Mouse (Mus musculus) embryo, embryonic 10.5 days (tissue): ENCODE results near the gene Chrna10.
A peak's percentile ranks its signal among the peaks of the same experiment; 100 is the strongest.

Experiments
- DNase-seq: peaks from one replicate; pipeline ENCODE4 v3.0.0-alpha.2; 2015; ENCODE audit warnings: low spot score

The Chrna10 gene

DNA sequence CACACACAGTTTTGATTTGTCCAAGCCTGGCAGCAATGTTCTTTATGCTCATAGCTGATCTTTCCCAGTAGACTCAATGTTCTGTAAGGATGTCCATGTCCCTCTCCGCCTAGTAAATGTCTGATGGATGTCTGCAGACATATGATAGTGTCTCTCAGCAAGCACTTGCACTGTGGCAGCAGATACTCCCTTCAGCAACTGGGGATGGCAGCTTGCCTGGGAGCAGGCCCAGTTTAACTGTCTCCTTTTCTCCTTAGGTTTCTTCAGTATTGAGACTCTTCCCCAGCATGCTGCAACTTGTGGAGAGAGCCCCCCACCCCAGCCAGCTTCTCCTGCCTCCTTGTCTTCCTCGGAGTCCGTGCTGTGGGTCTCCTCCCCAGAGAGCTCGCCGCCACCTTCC is 34.8 kb downstream of the Chrna10 start:
- no peak for DNase-seq

DNA sequence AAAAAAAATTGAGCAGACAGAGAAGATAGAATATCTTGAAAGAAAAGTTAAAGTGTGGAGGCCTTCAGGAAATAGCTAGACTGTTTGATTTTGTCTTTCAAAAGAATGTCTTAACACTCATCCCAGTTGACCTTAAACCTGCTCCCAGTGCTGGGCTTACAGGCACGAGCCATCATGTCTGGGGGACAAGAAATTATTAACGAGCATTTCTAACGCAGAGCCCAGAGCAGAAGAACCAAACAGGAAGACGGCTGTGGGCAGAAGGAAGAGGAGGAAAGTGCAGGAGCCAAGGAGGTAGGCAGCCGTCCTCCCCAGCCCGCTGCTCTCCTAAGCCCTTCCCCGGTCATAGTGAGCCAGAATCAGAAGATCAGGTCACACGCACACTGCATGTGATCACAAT is 36.3 kb downstream of the Chrna10 start:
- DNase-seq = no peak

DNA sequence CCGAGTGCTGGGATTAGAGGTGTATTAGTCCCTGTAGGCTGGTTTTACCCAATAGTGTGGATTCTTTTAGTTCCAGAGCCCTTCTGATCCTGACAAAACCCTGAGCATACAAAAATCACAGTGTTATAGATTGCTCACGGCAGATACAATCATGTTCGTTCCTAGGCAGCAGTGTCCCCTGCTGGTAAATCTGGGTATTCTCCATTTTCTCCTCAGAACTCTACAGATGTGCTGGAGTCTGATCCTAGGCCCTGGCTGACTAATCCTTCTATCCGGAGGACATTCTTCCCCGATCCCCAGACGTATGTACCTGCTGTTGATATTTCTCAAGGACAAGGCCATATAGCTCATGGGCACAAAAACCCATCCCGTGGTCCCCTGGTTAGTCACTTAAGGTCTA is 38.1 kb downstream of the Chrna10 start:
- DNase-seq = peak; percentile 58

DNA sequence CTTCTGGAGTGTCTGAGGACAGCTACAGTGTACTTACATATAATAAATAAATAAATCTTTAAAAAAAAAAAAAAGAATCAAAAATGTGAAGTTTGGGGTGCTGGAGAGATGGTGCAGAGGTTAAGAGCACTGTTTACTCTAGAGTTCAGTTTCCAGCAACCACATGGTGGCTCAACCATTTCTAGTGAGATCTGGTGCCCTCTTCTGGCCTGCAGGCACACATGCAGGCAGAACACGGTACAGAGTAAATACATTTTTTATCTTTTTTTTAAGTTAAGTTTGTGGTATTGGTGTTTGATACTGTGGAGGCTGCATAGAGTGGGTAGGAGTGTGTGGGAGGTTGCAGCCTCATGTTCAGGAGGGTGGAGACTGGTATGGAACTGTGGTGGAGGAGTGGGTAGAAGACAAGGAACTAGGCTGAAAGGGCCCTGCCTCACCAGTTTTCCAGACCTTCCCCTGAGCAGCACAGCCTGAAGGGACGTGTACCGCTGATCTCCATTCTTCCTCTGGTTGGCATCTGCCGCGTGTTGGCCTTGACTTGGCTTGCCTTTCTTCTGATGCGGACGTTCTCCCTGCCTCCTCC is 39.8 kb downstream of the Chrna10 start:
- DNase-seq = peak; percentile 44

DNA sequence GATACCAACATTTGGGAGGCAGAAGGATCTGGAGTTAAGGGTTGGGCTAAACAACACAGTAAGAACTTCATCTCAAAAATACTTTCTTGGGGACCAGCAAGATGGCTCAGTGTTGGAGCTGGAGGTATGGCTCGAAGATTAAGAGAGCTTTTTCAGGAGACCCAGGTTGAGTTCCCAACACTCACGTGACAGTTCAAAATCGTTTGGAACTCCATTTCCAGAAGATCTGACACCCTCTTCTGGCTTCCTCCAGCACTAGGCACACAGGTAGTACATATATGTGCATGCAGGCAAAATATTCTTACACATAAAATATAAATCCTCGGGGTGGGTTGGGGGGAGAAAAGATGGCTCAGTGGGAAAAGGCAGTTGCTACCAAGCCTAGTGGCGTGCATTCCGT is 50.3 kb downstream of the Chrna10 start:
- no peak for DNase-seq

DNA sequence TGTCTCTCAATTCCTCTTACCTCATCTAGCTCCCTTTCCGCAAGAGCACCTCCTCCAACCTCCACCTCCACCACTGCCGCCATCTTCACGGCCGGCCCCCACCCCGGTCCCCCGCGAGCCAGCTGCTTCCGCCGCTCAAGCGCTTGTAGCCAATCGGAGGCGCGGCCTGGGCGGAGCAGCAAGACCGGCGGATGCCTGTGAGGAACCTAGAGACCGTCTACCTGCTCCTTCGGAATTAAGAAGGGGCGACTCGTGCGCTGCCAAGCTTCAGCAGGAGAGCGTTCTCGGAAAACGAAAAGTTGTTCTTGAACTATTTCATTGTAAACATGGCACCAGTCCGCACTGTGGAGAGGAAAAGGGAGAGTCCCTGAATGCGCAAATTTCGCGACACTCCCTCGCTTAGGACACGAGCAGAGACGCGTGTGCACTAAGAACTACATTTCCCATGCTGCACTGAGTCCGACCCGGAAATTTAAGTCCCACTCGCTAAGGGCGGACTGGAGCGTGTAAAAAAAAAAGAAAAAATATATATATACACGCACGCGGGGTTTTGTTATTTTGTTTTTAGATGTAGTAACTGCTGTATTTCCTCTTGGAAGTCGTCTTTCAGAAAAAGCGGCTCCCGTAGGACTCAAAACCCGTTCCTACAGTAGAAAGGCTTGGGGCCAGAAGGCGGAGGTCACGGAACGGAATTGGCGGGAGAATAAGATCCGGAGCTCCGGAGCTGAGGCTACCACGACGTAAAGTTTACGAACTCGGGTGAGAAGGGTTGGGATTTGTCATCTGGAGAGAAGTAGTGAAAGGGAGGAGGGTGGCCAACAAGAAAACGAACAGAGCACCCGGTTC is 51.4 kb downstream of the Chrna10 start, which contains the start of the genes Rnf121, Xndc1 and Xntrpc:
TSS of gene Rnf121 (minus strand) at position 424 of the 846 bp plus-strand sequence.
TSS of gene Xndc1 (plus strand) at position 466 of the 846 bp plus-strand sequence.
TSS of gene Xntrpc (plus strand) at position 668 of the 846 bp plus-strand sequence.
- DNase-seq = peak; percentile 95

DNA sequence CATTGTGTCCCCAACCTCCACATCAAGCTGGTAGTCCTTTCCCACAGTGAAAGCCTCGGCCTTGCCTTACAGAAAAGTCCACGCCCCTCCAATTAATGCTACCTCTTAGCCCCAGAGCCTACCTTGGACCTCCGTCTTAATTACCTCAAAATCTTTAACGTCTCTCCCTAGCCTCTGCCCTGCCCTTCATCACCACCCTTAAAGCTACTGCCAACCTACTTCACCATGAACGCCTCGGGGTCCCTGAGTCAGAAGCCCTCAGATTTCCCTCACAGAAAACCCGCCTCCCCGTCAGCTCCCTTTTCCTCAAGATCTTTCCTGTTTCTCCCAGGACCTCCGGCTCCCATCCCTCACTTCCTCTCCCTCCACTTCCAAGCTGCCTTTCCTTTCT is 52.0 kb downstream of the Chrna10 start:
- DNase-seq = no peak

DNA sequence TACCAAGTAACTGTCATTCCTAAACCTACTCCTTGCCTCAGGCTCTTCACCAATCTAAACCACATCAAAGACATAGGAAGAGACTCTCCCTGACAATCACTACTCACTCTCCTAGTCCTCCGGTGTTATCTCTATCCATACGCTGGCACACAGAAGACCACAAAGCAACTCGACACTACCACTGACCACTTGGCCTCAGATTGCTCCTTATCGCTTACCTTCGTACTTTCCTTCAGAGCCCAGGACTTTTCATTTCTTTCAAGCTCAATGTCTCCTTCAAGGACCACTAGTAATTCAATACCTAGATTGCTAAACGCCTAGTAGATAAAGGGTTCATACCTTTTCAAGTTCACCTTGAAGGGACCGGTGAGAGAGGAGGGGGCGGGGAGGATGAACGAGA is 52.7 kb downstream of the Chrna10 start:
- DNase-seq = no peak

DNA sequence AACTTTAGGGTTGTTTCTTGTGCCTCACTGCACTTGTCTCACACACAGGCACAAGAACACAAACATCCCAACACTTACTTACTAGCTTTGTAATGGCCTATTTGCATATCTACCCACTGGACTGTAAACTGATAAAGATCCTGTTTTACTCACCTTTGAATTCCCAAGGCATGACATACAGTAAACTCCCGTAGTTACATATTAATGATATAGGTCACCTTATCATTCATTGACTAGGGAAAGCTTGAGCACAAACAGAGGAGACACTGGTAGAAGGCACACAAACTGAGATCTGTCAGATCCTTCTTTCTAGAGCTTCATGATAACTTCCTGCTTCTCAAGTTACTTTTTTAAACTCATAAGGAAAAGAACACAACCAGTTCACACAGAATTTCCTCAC is 54.4 kb downstream of the Chrna10 start:
- DNase-seq = no peak

DNA sequence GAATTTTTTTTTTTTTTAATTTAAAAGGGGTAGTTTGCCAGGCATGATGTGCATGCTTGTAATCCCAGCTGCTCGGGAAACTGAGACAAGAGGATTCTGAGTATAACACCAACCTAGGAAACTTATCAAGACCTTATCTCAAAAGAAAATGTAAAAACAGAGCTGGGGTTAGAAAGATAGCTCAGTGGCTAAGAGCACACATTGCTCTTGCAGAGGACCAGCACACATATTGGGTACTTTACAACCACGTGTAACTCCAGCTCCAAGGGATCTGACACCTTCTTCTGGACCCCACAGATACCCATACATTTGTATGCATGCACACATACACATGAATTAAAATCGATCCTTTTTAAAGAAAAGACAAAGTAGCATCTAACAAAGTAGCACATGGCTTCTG is 55.3 kb downstream of the Chrna10 start:
- no peak for DNase-seq
